Mouse (Mus musculus) midbrain, embryonic 12.5 days (tissue): ENCODE results near the gene Kalrn. TPM values are rescaled to one million over a fixed set of nuclear protein-coding genes. Genes with fewer than 3 reads are reported as not detected.

ENCODE experiments used
- ATAC-seq: fragments of 200-750 bp; cut with Nextera tagmentation; 2 replicates; pipeline ENCODE4 v1.8.0; 2017; ENCODE audit warnings: low read depth, moderate TSS enrichment, moderate library complexity; ENCODE audit not compliant: low FRiP score
- H3K27ac ChIP-seq: fragments of 300-500 bp; sonication (generic); replicated peaks from 2 replicates; pipeline ENCODE4 v1.5.1; 2016; ENCODE audit warnings: mild to moderate bottlenecking
- H3K27me3 ChIP-seq: fragments of 300-500 bp; sonication (generic); 2 replicates; pipeline ENCODE4 v1.6.1; 2016; ENCODE audit warnings: mild to moderate bottlenecking
- H3K36me3 ChIP-seq: fragments of 300-500 bp; sonication (generic); 2 replicates; pipeline ENCODE4 v1.6.1; 2016
- H3K4me1 ChIP-seq: fragments of 300-500 bp; sonication (generic); 2 replicates; pipeline ENCODE4 v1.6.1; 2016
- H3K4me2 ChIP-seq: fragments of 300-500 bp; sonication (generic); replicated peaks from 2 replicates; pipeline ENCODE4 v1.6.1; 2016; ENCODE audit warnings: mild to moderate bottlenecking, moderate library complexity
- H3K4me3 ChIP-seq: fragments of 300-500 bp; sonication (generic); 2 replicates; pipeline ENCODE4 v1.5.1; 2016; ENCODE audit warnings: mild to moderate bottlenecking
- H3K9ac ChIP-seq: fragments of 300-500 bp; sonication (generic); replicated peaks from 2 replicates; pipeline ENCODE4 v1.6.1; 2016; ENCODE audit warnings: mild to moderate bottlenecking, moderate library complexity
- H3K9me3 ChIP-seq: fragments of 300-500 bp; sonication (generic); 2 replicates; pipeline ENCODE4 v1.6.1; 2016; ENCODE audit warnings: mild to moderate bottlenecking
- WGBS: fragments of 180-500 bp; shearing (Covaris S2); methylation state at CpG from one replicate; pipeline ENCODE4 v1.1.7; 2016; 5-methylcytosine and 5-hydroxymethylcytosine counted together
- polyA plus RNA-seq: library from polyadenylated mRNA; unstranded; fragments of >200 nt; fragmentation: Nextera tagmentation; extraction: Ambion mirVana; gene quantifications from 2 replicates; pipeline ENCODE4 v1.2.1, GENCODE M21; 2016

Kalrn gene
- polyA plus RNA-seq, 1 experiment from 2014 or later, result 28.9 TPM

GRCm38 (mm10) chr16:34135074-34135473 is 438.3 kb downstream of the Kalrn start:
- no peak overlapping the region for H3K4me2 ChIP-seq
- WGBS, result 81% methylated on average over 2 of the region's 2 CpGs

GRCm38 (mm10) chr16:34134628-34135027 is 438.7 kb downstream of the Kalrn start:
- no peak overlapping the region for H3K4me2 ChIP-seq
- 67% methylated on average over 3 of the region's 3 CpGs for WGBS
- no peaks in the 10 kb centered on the region for H3K4me1 ChIP-seq
- ATAC-seq, result no peak
- H3K4me3 ChIP-seq, result no peak overlapping the region
- no peaks in the 10 kb centered on the region for H3K27me3 ChIP-seq
- no peaks in the 10 kb centered on the region for H3K9me3 ChIP-seq
- peaks cover 9% of the 10 kb centered on the region; the same call in 1 of the 2 replicates for H3K36me3 ChIP-seq
- no peak overlapping the region for H3K27ac ChIP-seq
- no peak overlapping the region for H3K9ac ChIP-seq

More at GRCm38 (mm10) chr16:34135074-34135473, 438.3 kb downstream of the Kalrn start:
- no peak for ATAC-seq
- Histone ChIP-seq H3K36me3 (peaks cover 9% of the 10 kb centered on the region; the same call in 1 of the 2 replicates), H3K4me3 (no peak overlapping the region), H3K9ac (no peak overlapping the region), H3K27ac (no peak overlapping the region), H3K4me1 (no peaks in the 10 kb centered on the region), H3K27me3 (no peaks in the 10 kb centered on the region), H3K9me3 (no peaks in the 10 kb centered on the region)

DNA sequence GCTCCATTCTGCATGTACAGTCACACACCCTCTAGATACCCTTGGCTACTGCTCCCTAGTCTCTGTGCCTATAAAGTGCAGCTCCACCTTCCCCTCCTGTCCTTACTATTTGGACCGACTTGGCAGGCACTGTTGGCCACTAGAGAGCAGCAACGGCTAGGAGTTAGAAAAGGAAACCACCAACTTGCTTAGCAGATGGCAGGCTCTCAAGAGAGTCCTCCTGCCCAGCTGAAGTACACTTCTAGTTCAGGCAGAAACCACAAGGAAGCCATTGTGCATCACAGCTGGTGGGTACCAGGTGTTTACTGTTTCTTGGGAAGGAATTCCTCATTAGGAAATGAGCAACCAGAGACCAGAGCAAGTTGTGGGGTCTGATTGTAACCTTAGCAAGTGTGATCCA is 447.7 kb downstream of the Kalrn start:
- no peaks in the 10 kb centered on the region for H3K36me3 ChIP-seq
- no peaks in the 10 kb centered on the region for H3K4me1 ChIP-seq
- H3K27me3 ChIP-seq, result no peaks in the 10 kb centered on the region
- H3K4me3 ChIP-seq, result no peak overlapping the region
- no peak overlapping the region for H3K27ac ChIP-seq
- ATAC-seq, result 0 out of 2 replicates have a peak, but pooled peaks have one; percentile 52
- no peak overlapping the region for H3K4me2 ChIP-seq
- 2% methylated on average over 2 of the region's 2 CpGs for WGBS
- H3K9me3 ChIP-seq, result no peaks in the 10 kb centered on the region
- 0 out of 2 replicates have a peak overlapping the region, but pooled peaks have one; percentile 15 for H3K9ac ChIP-seq

DNA sequence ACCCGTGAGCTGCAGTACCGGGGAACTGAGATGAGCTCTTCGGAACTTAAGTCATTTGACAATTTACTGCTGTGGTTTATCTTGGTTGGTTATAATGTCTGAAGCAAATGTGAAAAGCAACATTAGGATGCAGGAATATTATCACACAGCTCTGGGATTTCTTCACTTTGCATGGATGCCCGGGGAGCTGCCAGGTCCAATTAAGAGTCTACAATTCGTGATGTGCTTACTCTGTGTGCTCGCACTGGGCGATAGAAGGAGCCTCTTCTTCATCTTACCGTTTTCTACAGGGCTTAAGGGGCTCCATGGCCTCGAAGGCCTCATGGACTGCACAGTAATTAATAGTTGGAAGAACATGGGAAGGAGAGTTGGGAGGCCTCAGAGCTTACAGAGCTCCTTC is 450.8 kb downstream of the Kalrn start:
- H3K4me1 ChIP-seq, result no peaks in the 10 kb centered on the region
- H3K9ac ChIP-seq, result no peak overlapping the region
- 67% methylated on average over 9 of the region's 9 CpGs for WGBS
- no peak for ATAC-seq
- H3K27me3 ChIP-seq, result no peaks in the 10 kb centered on the region
- no peaks in the 10 kb centered on the region for H3K36me3 ChIP-seq
- peak overlapping the region; percentile 35; the same call in 1 of the 2 replicates for H3K27ac ChIP-seq
- no peak overlapping the region for H3K4me3 ChIP-seq
- no peaks in the 10 kb centered on the region for H3K9me3 ChIP-seq
- H3K4me2 ChIP-seq, result no peak overlapping the region

GRCm38 (mm10) chr16:34121288-34121687 is 452.0 kb downstream of the Kalrn start:
- ATAC-seq, result no peak
- Histone ChIP-seq H3K9ac (no peak overlapping the region), H3K4me1 (no peaks in the 10 kb centered on the region), H3K4me2 (no peak overlapping the region), H3K27me3 (no peaks in the 10 kb centered on the region), H3K27ac (no peak overlapping the region), H3K9me3 (no peaks in the 10 kb centered on the region), H3K36me3 (no peaks in the 10 kb centered on the region), H3K4me3 (no peak overlapping the region)
- 88% methylated on average over 7 of the region's 7 CpGs for whole genome bisulfite sequencing

DNA sequence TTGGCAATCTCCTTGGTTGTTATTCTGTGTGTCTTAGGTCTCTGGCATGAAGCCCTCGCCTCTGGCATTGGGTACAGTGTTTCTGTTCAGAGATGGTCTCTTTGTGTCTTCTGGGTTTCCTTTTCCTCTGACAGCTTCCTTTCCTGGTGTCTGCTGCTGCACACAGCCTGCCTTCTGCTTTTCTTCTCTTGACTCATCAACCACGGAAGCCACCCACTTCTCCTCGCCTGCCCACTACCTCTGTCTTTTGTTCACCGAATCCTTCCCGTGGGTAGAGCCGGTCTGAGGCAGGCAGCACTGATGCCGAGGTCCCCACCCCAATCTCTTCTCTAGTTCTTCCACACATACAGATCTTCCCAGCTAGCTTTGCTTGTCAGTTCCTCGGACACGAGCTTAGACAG is 452.5 kb downstream of the Kalrn start:
- no peak for ATAC-seq
- WGBS, result 74% methylated on average over 9 of the region's 9 CpGs
- no peak overlapping the region for H3K27ac ChIP-seq
- no peak overlapping the region for H3K9ac ChIP-seq
- H3K4me2 ChIP-seq, result no peak overlapping the region
- no peaks in the 10 kb centered on the region for H3K4me1 ChIP-seq
- H3K4me3 ChIP-seq, result no peak overlapping the region
- H3K27me3 ChIP-seq, result no peaks in the 10 kb centered on the region
- 0 out of 2 replicates have a peak, but pooled peaks cover 3% of the 10 kb centered on the region for H3K36me3 ChIP-seq
- H3K9me3 ChIP-seq, result no peaks in the 10 kb centered on the region

DNA sequence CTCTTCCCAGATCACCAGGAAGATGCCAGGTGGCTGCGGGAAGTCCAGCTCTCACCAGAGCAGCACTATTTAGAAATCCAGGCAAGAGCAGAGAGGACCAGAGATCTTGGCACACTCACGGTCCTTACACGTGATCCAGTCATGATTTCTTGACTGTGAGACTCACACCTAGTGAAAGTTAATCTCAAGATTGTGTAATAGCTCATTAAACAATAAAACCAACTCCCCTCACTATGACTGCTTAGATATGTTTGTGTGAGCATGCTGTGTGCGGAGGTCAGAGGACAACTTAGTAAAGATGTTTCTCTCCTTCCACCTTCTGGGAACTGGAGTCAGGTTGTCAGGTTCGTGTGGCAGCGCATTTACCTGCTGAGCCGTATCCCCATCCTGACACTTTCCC is 453.5 kb downstream of the Kalrn start:
- no peak overlapping the region for H3K4me3 ChIP-seq
- no peaks in the 10 kb centered on the region for H3K9me3 ChIP-seq
- H3K4me2 ChIP-seq, result no peak overlapping the region
- H3K27ac ChIP-seq, result no peak overlapping the region
- ATAC-seq, result no peak
- no peaks in the 10 kb centered on the region for H3K4me1 ChIP-seq
- 87% methylated on average over 7 of the region's 7 CpGs for WGBS
- H3K9ac ChIP-seq, result no peak overlapping the region
- H3K36me3 ChIP-seq, result 0 out of 2 replicates have a peak, but pooled peaks cover 3% of the 10 kb centered on the region
- H3K27me3 ChIP-seq, result no peaks in the 10 kb centered on the region

GRCm38 (mm10) chr16:34119370-34119769 is 454.0 kb downstream of the Kalrn start:
- H3K9me3 ChIP-seq, result no peaks in the 10 kb centered on the region
- H3K9ac ChIP-seq, result no peak overlapping the region
- H3K27ac ChIP-seq, result no peak overlapping the region
- H3K4me3 ChIP-seq, result no peak overlapping the region
- no peak for ATAC-seq
- no peaks in the 10 kb centered on the region for H3K27me3 ChIP-seq
- WGBS, result 14% methylated on average over 2 of the region's 2 CpGs
- H3K4me2 ChIP-seq, result no peak overlapping the region
- no peaks in the 10 kb centered on the region for H3K4me1 ChIP-seq
- H3K36me3 ChIP-seq, result 0 out of 2 replicates have a peak, but pooled peaks cover 3% of the 10 kb centered on the region

DNA sequence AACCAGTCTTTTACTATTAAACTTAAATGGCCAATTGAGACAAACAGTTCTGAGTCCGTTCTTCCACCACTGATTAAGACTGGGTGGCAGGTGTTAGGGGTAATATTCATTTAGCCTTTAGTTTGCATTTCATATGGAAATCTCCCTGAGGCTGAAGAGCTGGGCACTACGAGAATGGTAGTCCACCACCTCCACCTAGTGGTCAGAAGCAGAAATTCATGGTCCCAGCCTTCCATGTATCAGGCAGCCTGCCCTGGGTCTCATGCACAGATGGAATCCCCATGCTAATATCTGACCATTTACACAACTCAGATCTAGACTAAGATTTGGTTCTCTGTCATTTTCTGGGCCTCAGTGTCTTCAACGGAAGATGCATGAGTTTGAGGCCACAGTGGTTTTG is 458.7 kb downstream of the Kalrn start:
- H3K36me3 ChIP-seq, result 0 out of 2 replicates have a peak, but pooled peaks cover 3% of the 10 kb centered on the region
- no peaks in the 10 kb centered on the region for H3K4me1 ChIP-seq
- no peak overlapping the region for H3K9ac ChIP-seq
- WGBS, result 5% methylated on average over 3 of the region's 3 CpGs
- no peaks in the 10 kb centered on the region for H3K9me3 ChIP-seq
- no peak overlapping the region for H3K27ac ChIP-seq
- H3K4me3 ChIP-seq, result no peak overlapping the region
- no peak overlapping the region for H3K4me2 ChIP-seq
- peak; percentile 72; the same call in 1 of the 2 replicates for ATAC-seq
- H3K27me3 ChIP-seq, result no peaks in the 10 kb centered on the region

DNA sequence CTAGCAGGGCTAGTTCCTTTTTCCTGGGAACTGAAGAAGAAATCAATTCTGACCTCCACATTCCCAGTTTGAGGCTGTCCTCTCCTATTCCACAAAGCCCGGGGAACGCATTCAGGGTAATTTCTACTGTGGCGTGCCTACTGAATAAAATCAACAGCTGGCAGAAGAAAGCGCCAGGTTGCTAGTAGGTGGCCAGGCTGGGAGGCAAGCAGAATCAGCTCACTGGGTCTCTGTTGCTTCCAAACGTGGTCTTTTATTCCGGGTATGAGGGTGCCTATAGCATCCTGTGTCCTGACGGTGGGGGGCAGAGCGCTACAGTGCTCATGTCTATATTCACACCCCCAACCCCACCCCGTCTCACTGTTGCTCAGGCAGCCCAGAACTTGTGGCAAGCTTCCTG is 460.2 kb downstream of the Kalrn start:
- Histone ChIP-seq H3K36me3 (0 out of 2 replicates have a peak, but pooled peaks cover 3% of the 10 kb centered on the region), H3K9ac (no peak overlapping the region), H3K4me2 (no peak overlapping the region), H3K4me1 (no peaks in the 10 kb centered on the region), H3K9me3 (no peaks in the 10 kb centered on the region), H3K4me3 (no peak overlapping the region), H3K27ac (no peak overlapping the region), H3K27me3 (no peaks in the 10 kb centered on the region)
- 87% methylated on average over 9 of the region's 9 CpGs for WGBS
- no peak for ATAC-seq

DNA sequence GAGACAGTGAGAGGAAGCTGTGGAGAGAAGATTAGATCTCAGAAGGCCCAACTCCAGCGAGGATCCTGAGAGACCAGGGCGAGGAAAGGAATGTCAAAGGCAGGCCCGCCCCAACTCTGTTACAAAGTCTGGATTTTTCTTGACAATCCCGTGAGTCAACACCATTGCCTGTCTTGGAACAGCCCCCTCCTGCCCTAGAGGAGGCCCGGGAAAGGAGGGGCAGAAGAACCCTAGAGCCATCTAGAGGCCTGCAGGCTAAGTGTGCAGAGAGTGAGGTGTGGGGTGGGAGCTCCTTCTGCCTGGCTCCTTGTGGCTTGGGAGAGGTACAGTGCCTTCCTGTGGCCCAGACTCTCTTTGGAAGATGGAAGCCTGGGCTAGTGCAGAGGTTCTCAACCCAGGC is 460.8 kb downstream of the Kalrn start:
- ATAC-seq, result no peak
- H3K9ac ChIP-seq, result no peak overlapping the region
- H3K27me3 ChIP-seq, result no peaks in the 10 kb centered on the region

GRCm38 (mm10) chr16:34110840-34111625 is 462.3 kb downstream of the Kalrn start:
- no peak overlapping the region for H3K9ac ChIP-seq
- H3K4me2 ChIP-seq, result no peak overlapping the region
- H3K9me3 ChIP-seq, result no peaks in the 10 kb centered on the region
- WGBS, result 89% methylated on average over 7 of the region's 7 CpGs
- H3K4me1 ChIP-seq, result no peaks in the 10 kb centered on the region
- H3K36me3 ChIP-seq, result 0 out of 2 replicates have a peak, but pooled peaks cover under 1% of the 10 kb centered on the region
- no peak overlapping the region for H3K27ac ChIP-seq
- ATAC-seq, result no peak
- no peak overlapping the region for H3K4me3 ChIP-seq
- H3K27me3 ChIP-seq, result no peaks in the 10 kb centered on the region

More for the DNA sequence above, 460.8 kb downstream of the Kalrn start:
- H3K9me3 ChIP-seq, result no peaks in the 10 kb centered on the region
- no peak overlapping the region for H3K27ac ChIP-seq
- 0 out of 2 replicates have a peak, but pooled peaks cover 3% of the 10 kb centered on the region for H3K36me3 ChIP-seq
- H3K4me2 ChIP-seq, result no peak overlapping the region
- 26% methylated on average over 5 of the region's 5 CpGs for WGBS
- no peaks in the 10 kb centered on the region for H3K4me1 ChIP-seq
- H3K4me3 ChIP-seq, result no peak overlapping the region
